Comparison of ENCODE assay signal across 9 mouse cellular contexts in the genomic region with DNA sequence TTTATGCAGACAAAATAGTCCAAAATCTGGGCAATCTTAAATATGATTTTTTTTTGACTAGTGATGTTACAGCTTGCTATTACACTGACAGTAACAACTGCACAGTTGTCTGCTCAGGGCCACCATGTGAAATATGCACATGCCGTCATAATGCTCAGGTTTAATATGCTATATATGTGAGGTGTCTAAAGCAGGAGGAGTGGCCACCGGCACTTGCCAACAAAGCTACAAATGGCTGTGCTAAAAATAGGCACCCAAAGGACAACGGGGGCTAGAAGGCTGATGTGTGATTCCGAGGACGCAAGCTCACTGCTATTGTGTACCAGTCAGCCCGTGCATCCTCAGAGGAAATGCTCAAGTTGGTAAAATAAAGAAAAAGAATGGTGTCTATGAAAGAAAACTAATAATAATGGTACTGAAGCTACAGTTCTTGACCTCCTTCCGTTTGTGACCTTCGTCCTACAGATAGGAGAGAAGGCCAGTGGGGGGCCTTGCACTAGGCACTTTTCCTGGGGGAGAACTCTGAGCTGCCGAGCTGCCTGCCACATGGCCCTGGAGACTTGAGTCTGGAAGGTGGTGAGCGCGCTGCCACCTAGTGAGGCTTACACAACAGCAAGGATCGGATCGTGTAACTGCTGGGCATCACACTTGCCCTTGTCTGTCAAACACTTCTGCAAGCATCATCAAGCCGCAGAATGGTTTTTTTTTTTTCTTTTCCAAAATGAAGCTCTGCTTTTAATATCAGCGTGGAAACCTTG.
DNase-seq lines count a peak whose midpoint lies in the region; ATAC-seq and TF ChIP-seq lines count a peak whose summit lies in the region.
"Had no signal": no experiment of that assay in that cellular context is flagged by ENCODE, and none has a peak within 500 bp of the region (broad histone marks: within the 10 kb centered on the region; RNA-seq: fewer than 3 reads in every experiment).

No protein-coding gene starts in this region.

- peak; percentile 17; the same call in 1 of the 2 replicates for ATAC-seq in limb, embryonic 11.5 days (ENCODE audit: insufficient number of reproducible peaks, low FRiP score, low TSS enrichment, low read depth)
- peak; percentile 56; the same call in 1 of the 2 replicates for ATAC-seq in intestine, postnatal 0 days

- TF ChIP-seq CTCF in bone marrow, adult 2 months (IDR thresholded peaks at IDR 0.05; ENCODE audit: control insufficient read depth, insufficient read depth, low read length) = no peak
- peak; percentile 65 for TF ChIP-seq CTCF in intestine, postnatal 0 days (IDR thresholded peaks at IDR 0.05; ENCODE audit: low read depth)

- no peak overlapping the region for H3K27ac ChIP-seq in limb, embryonic 11.5 days (replicated peaks; ENCODE audit: low read depth, low read length)
- no peak overlapping the region for H3K27ac ChIP-seq in limb, embryonic 10.5 days
- no peak overlapping the region for H3K27ac ChIP-seq in bone marrow, adult 2 months (ENCODE audit: control insufficient read depth, insufficient read depth, low read depth, low read length, poor library complexity)
- no peak overlapping the region for H3K27ac ChIP-seq in intestine, postnatal 0 days (ENCODE audit: low read depth, low read length)
- H3K27ac ChIP-seq in midbrain, embryonic 10.5 days (replicated peaks) = no peak overlapping the region

- no peaks in the 10 kb centered on the region for H3K4me1 ChIP-seq in limb, embryonic 11.5 days (ENCODE audit: control insufficient read depth, insufficient read depth, low read length)
- H3K4me1 ChIP-seq in limb, embryonic 10.5 days = peaks cover 12% of the 10 kb centered on the region
- peaks cover 1% of the 10 kb centered on the region for H3K4me1 ChIP-seq in bone marrow, adult 2 months (ENCODE audit: control insufficient read depth, insufficient read depth, low read length)
- no peaks in the 10 kb centered on the region for H3K4me1 ChIP-seq in intestine, postnatal 0 days (replicated peaks; ENCODE audit: control insufficient read depth, insufficient read depth, low read length)
- peaks cover 6% of the 10 kb centered on the region for H3K4me1 ChIP-seq in midbrain, embryonic 10.5 days

- 34% methylated on average over 15 of the region's 15 CpGs for WGBS in limb, embryonic 11.5 days
- WGBS in limb, embryonic 10.5 days = 38% methylated on average over 15 of the region's 15 CpGs
- 13% methylated on average over 15 of the region's 15 CpGs for WGBS in bone marrow, adult 2 months
- WGBS in intestine, postnatal 0 days = 26% methylated on average over 15 of the region's 15 CpGs
- 38% methylated on average over 15 of the region's 15 CpGs for WGBS in midbrain, embryonic 10.5 days

- peak; percentile 59 for DNase-seq in limb, embryonic 11.5 days (ENCODE audit: low spot score)
- DNase-seq in limb, embryonic 10.5 days (ENCODE audit: low spot score) = no peak
- DNase-seq in gastrocnemius, postnatal 10 days = peak; percentile 56
- DNase-seq in midbrain, embryonic 10.5 days (ENCODE audit: low spot score) = peak; percentile 23
- DNase-seq in spleen, postnatal 14 days (ENCODE audit: low spot score in 2 of 2) = no peak
- no peak for DNase-seq in right cerebral cortex, postnatal 4 days

- H3K27me3 ChIP-seq in limb, embryonic 11.5 days (ENCODE audit: control insufficient read depth, insufficient read depth, low read length) = no peaks in the 10 kb centered on the region
- no peaks in the 10 kb centered on the region for H3K27me3 ChIP-seq in limb, embryonic 10.5 days (ENCODE audit: low read depth, poor library complexity, severe bottlenecking)
- H3K27me3 ChIP-seq in intestine, postnatal 0 days (replicated peaks; ENCODE audit: control insufficient read depth, insufficient read depth, low read length) = no peaks in the 10 kb centered on the region
- H3K27me3 ChIP-seq in midbrain, embryonic 10.5 days (ENCODE audit: low read depth, poor library complexity, severe bottlenecking) = no peaks in the 10 kb centered on the region

- no peak for TF ChIP-seq POLR2A in bone marrow, adult 2 months (IDR thresholded peaks at IDR 0.05; ENCODE audit: borderline replicate concordance, control insufficient read depth, low read depth, low read length)

- no peak overlapping the region for H3K4me2 ChIP-seq in limb, embryonic 11.5 days (ENCODE audit: low read depth, severe bottlenecking)
- peak overlapping the region; percentile 49 for H3K4me2 ChIP-seq in intestine, postnatal 0 days (replicated peaks; ENCODE audit: low read depth)

- H3K9ac ChIP-seq in limb, embryonic 11.5 days (ENCODE audit: low read length) = no peak overlapping the region
- H3K9ac ChIP-seq in intestine, postnatal 0 days (ENCODE audit: low read depth, low read length) = no peak overlapping the region

- no peaks in the 10 kb centered on the region for H3K9me3 ChIP-seq in limb, embryonic 11.5 days (ENCODE audit: control insufficient read depth, low read length)
- no peaks in the 10 kb centered on the region for H3K9me3 ChIP-seq in limb, embryonic 10.5 days (replicated peaks)
- H3K9me3 ChIP-seq in intestine, postnatal 0 days (ENCODE audit: control insufficient read depth) = no peaks in the 10 kb centered on the region
- 0 out of 2 replicates have a peak, but pooled peaks cover 3% of the 10 kb centered on the region for H3K9me3 ChIP-seq in midbrain, embryonic 10.5 days (replicated peaks)

- no peaks in the 10 kb centered on the region for H3K36me3 ChIP-seq in limb, embryonic 11.5 days (ENCODE audit: control insufficient read depth, insufficient read depth, low read length)
- no peaks in the 10 kb centered on the region for H3K36me3 ChIP-seq in limb, embryonic 10.5 days
- peaks cover 12% of the 10 kb centered on the region; the same call in 1 of the 2 replicates for H3K36me3 ChIP-seq in intestine, postnatal 0 days (ENCODE audit: control insufficient read depth, insufficient read depth)
- H3K36me3 ChIP-seq in midbrain, embryonic 10.5 days = no peaks in the 10 kb centered on the region

- no peak overlapping the region for H3K4me3 ChIP-seq in limb, embryonic 11.5 days (ENCODE audit: low read depth, low read length)
- no peak overlapping the region for H3K4me3 ChIP-seq in limb, embryonic 10.5 days
- H3K4me3 ChIP-seq in bone marrow, adult 2 months (replicated peaks; ENCODE audit: control insufficient read depth, low read depth, low read length) = peak overlapping the region; percentile 18
- H3K4me3 ChIP-seq in intestine, postnatal 0 days (ENCODE audit: low read depth, low read length) = 0 out of 2 replicates have a peak overlapping the region, but pooled peaks have one; percentile 16
- no peak overlapping the region for H3K4me3 ChIP-seq in midbrain, embryonic 10.5 days
- H3K4me3 ChIP-seq: erythroblast, embryonic 14.5 days had no signal

Comparison
In these comparisons a context has a peak if more than half of its experiments do, and no peak if none do; other contexts are left out.
1. DNase-seq: peak in limb, embryonic 11.5 days (single experiment), gastrocnemius, postnatal 10 days (single experiment) and midbrain, embryonic 10.5 days (single experiment); none in limb, embryonic 10.5 days (single experiment), spleen, postnatal 14 days (0 of 2) and right cerebral cortex, postnatal 4 days (single experiment).
2. H3K4me3 ChIP-seq: peak in bone marrow, adult 2 months (single experiment) and intestine, postnatal 0 days (single experiment); none in limb, embryonic 11.5 days (single experiment), limb, embryonic 10.5 days (single experiment) and midbrain, embryonic 10.5 days (single experiment).